In genomic region chr14:26534757-26535479, GRCm38 (mm10) we compare ENCODE assay signal across 8 mouse cellular contexts. TPM values are rescaled to one million over a fixed set of nuclear protein-coding genes. Genes with fewer than 3 reads are reported as not detected.
DNase-seq lines count a peak whose midpoint lies in the region; ATAC-seq and TF ChIP-seq lines count a peak whose summit lies in the region.

Slmap (minus strand) TSS chr14:26534931.

- H3K79me2 ChIP-seq in CH12.LX (replicated peaks; ENCODE audit: control insufficient read depth, extremely low read depth, insufficient read depth, poor library complexity, severe bottlenecking): peaks cover 40% of the 10 kb centered on the region

- peak within 1 kb of the TSS; percentile 84 for H3K27ac ChIP-seq in CH12.LX (ENCODE audit: insufficient read depth, low read depth)
- peak within 1 kb of the TSS; percentile 70; the same call in 1 of the 2 replicates for H3K27ac ChIP-seq in forebrain, embryonic 11.5 days (ENCODE audit: low read depth, low read length)
- peak within 1 kb of the TSS; percentile 92 for H3K27ac ChIP-seq in heart, embryonic 16.5 days (ENCODE audit: low read length)
- H3K27ac ChIP-seq in liver, embryonic 15.5 days (replicated peaks): peak within 1 kb of the TSS; percentile 87
- H3K27ac ChIP-seq in neural tube, embryonic 12.5 days: peak within 1 kb of the TSS; percentile 70; the same call in 1 of the 2 replicates

- no peak for TF ChIP-seq EP300 in CH12.LX (IDR thresholded peaks at IDR 0.05; ENCODE audit: low read length)

- no peaks in the 10 kb centered on the region for H3K27me3 ChIP-seq in CH12.LX (replicated peaks)
- no peaks in the 10 kb centered on the region for H3K27me3 ChIP-seq in forebrain, embryonic 11.5 days (ENCODE audit: control insufficient read depth, insufficient read depth, low read length)
- no peaks in the 10 kb centered on the region for H3K27me3 ChIP-seq in heart, embryonic 16.5 days (ENCODE audit: control insufficient read depth, insufficient read depth, low read length)
- no peaks in the 10 kb centered on the region for H3K27me3 ChIP-seq in liver, embryonic 15.5 days
- H3K27me3 ChIP-seq in neural tube, embryonic 12.5 days (replicated peaks): no peaks in the 10 kb centered on the region

- dilution Hi-C loops in CH12.LX (cut with MboI; ENCODE audit: extremely low pct_ligation_motif_present, extremely low pct_unique_long_range_greater_than_20kb, low sequenced_read_pairs): no loop called here

- H3K9me3 ChIP-seq in CH12.LX (replicated peaks; ENCODE audit: low read length): no peaks in the 10 kb centered on the region
- H3K9me3 ChIP-seq in forebrain, embryonic 11.5 days (ENCODE audit: control insufficient read depth, low read length): no peaks in the 10 kb centered on the region
- no peaks in the 10 kb centered on the region for H3K9me3 ChIP-seq in heart, embryonic 16.5 days (replicated peaks; ENCODE audit: control insufficient read depth, low read length)
- H3K9me3 ChIP-seq in liver, embryonic 15.5 days (replicated peaks): no peaks in the 10 kb centered on the region
- no peaks in the 10 kb centered on the region for H3K9me3 ChIP-seq in neural tube, embryonic 12.5 days

- H3K4me1 ChIP-seq in CH12.LX (ENCODE audit: control insufficient read depth in 1 of 2, insufficient read depth in 2 of 2): peaks cover 0 to 21% of the 10 kb centered on the region in 2 experiments; a peak in 2 of 4 replicates
- peaks cover 3% of the 10 kb centered on the region; the same call in 1 of the 2 replicates for H3K4me1 ChIP-seq in forebrain, embryonic 11.5 days (replicated peaks; ENCODE audit: control insufficient read depth, insufficient read depth, low read length)
- H3K4me1 ChIP-seq in heart, embryonic 16.5 days (ENCODE audit: control insufficient read depth, insufficient read depth, low read length): peaks cover 26% of the 10 kb centered on the region
- peaks cover 42% of the 10 kb centered on the region for H3K4me1 ChIP-seq in liver, embryonic 15.5 days (replicated peaks)
- peaks cover 25% of the 10 kb centered on the region for H3K4me1 ChIP-seq in neural tube, embryonic 12.5 days

- TF ChIP-seq CTCF in CH12.LX (conservative IDR thresholded peaks at IDR 0.05 in 1 of 2, IDR thresholded peaks at IDR 0.05 in 1 of 2; ENCODE audit: low read depth in 2 of 2, low read length in 2 of 2): no peak

- in situ Hi-C loops in CH12.LX (cut with MboI; ENCODE audit: low pct_ligation_motif_present, low pct_unique_long_range_greater_than_20kb, low sequenced_read_pairs): no loop called here

- peaks cover 0 to 6% of the 10 kb centered on the region in 2 experiments for H3K36me3 ChIP-seq in CH12.LX (replicated peaks in 1 of 2; ENCODE audit: control insufficient read depth in 1 of 2, insufficient read depth in 1 of 2, low read length in 1 of 2)
- no peaks in the 10 kb centered on the region for H3K36me3 ChIP-seq in forebrain, embryonic 11.5 days (ENCODE audit: control insufficient read depth, insufficient read depth, low read length)
- no peaks in the 10 kb centered on the region; the same call in 1 of the 2 replicates for H3K36me3 ChIP-seq in heart, embryonic 16.5 days (ENCODE audit: control insufficient read depth, insufficient read depth)
- H3K36me3 ChIP-seq in liver, embryonic 15.5 days (replicated peaks): peaks cover 6% of the 10 kb centered on the region; the same call in 1 of the 2 replicates
- H3K36me3 ChIP-seq in neural tube, embryonic 12.5 days: no peaks in the 10 kb centered on the region

- DNase-seq in CH12.LX (ENCODE audit: extremely low read depth): peak; percentile 100
- peak; percentile 100 for DNase-seq in c-Kit-positive CD71-positive TER-119-negative erythroid progenitor cells, embryonic 14.5 days (ENCODE audit: low read depth)
- DNase-seq in forebrain, embryonic 11.5 days (ENCODE audit: low spot score): peak; percentile 98
- peak; percentile 99 to 100 for DNase-seq in kidney, postnatal 36 days
- DNase-seq in telencephalon, adult 2 months (ENCODE audit: low read depth, low spot score): peak; percentile 98

- WGBS in forebrain, embryonic 11.5 days: 13% methylated on average over 32 of the region's 33 CpGs
- WGBS in heart, embryonic 16.5 days: 12% methylated on average over 32 of the region's 33 CpGs
- 13% methylated on average over 32 of the region's 33 CpGs for WGBS in liver, embryonic 15.5 days (ENCODE audit: insufficient replicate concordance)
- 12% methylated on average over 33 of the region's 33 CpGs for WGBS in neural tube, embryonic 12.5 days

- peak; percentile 96 for ATAC-seq in forebrain, embryonic 11.5 days (replicated peaks; ENCODE audit: low FRiP score)
- ATAC-seq in heart, embryonic 16.5 days (replicated peaks; ENCODE audit: extremely low read depth, insufficient read depth, low FRiP score): peak; percentile 92
- ATAC-seq in liver, embryonic 15.5 days (ENCODE audit: insufficient read depth): peak; percentile 91
- peak; percentile 93 for ATAC-seq in neural tube, embryonic 12.5 days (ENCODE audit: low FRiP score, low read depth)

- TF ChIP-seq POLR2A in CH12.LX (IDR thresholded peaks at IDR 0.05; ENCODE audit: low read depth, low read length): peak; percentile 85

- peak within 1 kb of the TSS; percentile 74 to 100 (median 95) for H3K4me3 ChIP-seq in CH12.LX (replicated peaks in 1 of 3; ENCODE audit: low read depth in 2 of 3, low read length in 2 of 3, poor library complexity in 1 of 3)
- H3K4me3 ChIP-seq in forebrain, embryonic 11.5 days (ENCODE audit: low read depth, low read length): peak within 1 kb of the TSS; percentile 95
- peak within 1 kb of the TSS; percentile 96 for H3K4me3 ChIP-seq in heart, embryonic 16.5 days (ENCODE audit: low read length)
- peak within 1 kb of the TSS; percentile 93 for H3K4me3 ChIP-seq in liver, embryonic 15.5 days (replicated peaks)
- peak within 1 kb of the TSS; percentile 94 for H3K4me3 ChIP-seq in neural tube, embryonic 12.5 days

- peak within 1 kb of the TSS; percentile 96 for H3K9ac ChIP-seq in CH12.LX (ENCODE audit: insufficient read depth, low read depth)
- peak within 1 kb of the TSS; percentile 90 for H3K9ac ChIP-seq in forebrain, embryonic 11.5 days (ENCODE audit: low read length)
- peak within 1 kb of the TSS; percentile 98 for H3K9ac ChIP-seq in heart, embryonic 16.5 days (ENCODE audit: low read length)
- peak within 1 kb of the TSS; percentile 97 for H3K9ac ChIP-seq in liver, embryonic 15.5 days
- H3K9ac ChIP-seq in neural tube, embryonic 12.5 days: peak within 1 kb of the TSS; percentile 92

- H3K4me2 ChIP-seq in CH12.LX (ENCODE audit: insufficient read depth, low read depth, poor library complexity, severe bottlenecking): peak within 1 kb of the TSS; percentile 91
- H3K4me2 ChIP-seq in forebrain, embryonic 11.5 days (ENCODE audit: low read depth, low read length, severe bottlenecking): peak within 1 kb of the TSS; percentile 90
- H3K4me2 ChIP-seq in heart, embryonic 16.5 days (ENCODE audit: low read depth, low read length): peak within 1 kb of the TSS; percentile 92
- peak within 1 kb of the TSS; percentile 96 for H3K4me2 ChIP-seq in liver, embryonic 15.5 days
- peak within 1 kb of the TSS; percentile 95 for H3K4me2 ChIP-seq in neural tube, embryonic 12.5 days (replicated peaks)

- no peak for TF ChIP-seq RAD21 in CH12.LX (IDR thresholded peaks at IDR 0.05; ENCODE audit: low read depth, low read length)

TF ChIP-seq in CH12.LX, 34 proteins besides CTCF, POLR2A, EP300 and RAD21 (continues in another document):
- peak; percentile 36; the same call in 1 of the 2 replicates for TF ChIP-seq MYC (IDR thresholded peaks at IDR 0.05; ENCODE audit: low read depth, low read length)
- TF ChIP-seq IRF4 (IDR thresholded peaks at IDR 0.05; ENCODE audit: low read depth, low read length): no peak; the same call in 1 of the 2 replicates
- peak; percentile 100 for TF ChIP-seq RCOR1 (conservative IDR thresholded peaks at IDR 0.05; ENCODE audit: low read depth, low read length)
- TF ChIP-seq TCF12 (IDR thresholded peaks at IDR 0.05; ENCODE audit: low read depth, low read length): peak; percentile 79
- peak; percentile 97 for TF ChIP-seq USF2 (conservative IDR thresholded peaks at IDR 0.05; ENCODE audit: low read depth, low read length)
- TF ChIP-seq UBTF (IDR thresholded peaks at IDR 0.05; ENCODE audit: low read depth, low read length): no peak
- peak; percentile 77 for TF ChIP-seq ELF1 (IDR thresholded peaks at IDR 0.05; ENCODE audit: low read depth, low read length)
- TF ChIP-seq MXI1 (IDR thresholded peaks at IDR 0.05; ENCODE audit: low read depth, low read length): no peak
- no peak for TF ChIP-seq ETS1 (conservative IDR thresholded peaks at IDR 0.05; ENCODE audit: low read depth, low read length)
- peak; percentile 88 for TF ChIP-seq TBP (conservative IDR thresholded peaks at IDR 0.05; ENCODE audit: low read depth, low read length)
- peak; percentile 46; the same call in 1 of the 2 replicates for TF ChIP-seq MAZ (IDR thresholded peaks at IDR 0.05; ENCODE audit: low read depth, low read length)
- TF ChIP-seq POLR2AphosphoS2 (IDR thresholded peaks at IDR 0.05; ENCODE audit: low read depth, low read length): peak; percentile 28; the same call in 1 of the 2 replicates
- TF ChIP-seq HCFC1 (IDR thresholded peaks at IDR 0.05; ENCODE audit: low read depth, low read length): peak; percentile 99
- TF ChIP-seq BHLHE40 (IDR thresholded peaks at IDR 0.05; ENCODE audit: low read depth, low read length): peak; percentile 98
- peak; percentile 99 for TF ChIP-seq KAT2A (IDR thresholded peaks at IDR 0.05; ENCODE audit: insufficient replicate concordance, low read length)
- peak; percentile 97 for TF ChIP-seq USF1 (IDR thresholded peaks at IDR 0.05; ENCODE audit: low read depth, low read length)
- TF ChIP-seq SIN3A (IDR thresholded peaks at IDR 0.05; ENCODE audit: low read length): peak; percentile 81; the same call in 1 of the 2 replicates
- TF ChIP-seq ZC3H11A (IDR thresholded peaks at IDR 0.05; ENCODE audit: low read depth, low read length): no peak
- TF ChIP-seq GABPA (IDR thresholded peaks at IDR 0.05; ENCODE audit: insufficient replicate concordance, low read depth, low read length): peak; percentile 62; the same call in 1 of the 2 replicates
- TF ChIP-seq NELFE (IDR thresholded peaks at IDR 0.05; ENCODE audit: low read depth, low read length): peak; percentile 72
- TF ChIP-seq MAX (IDR thresholded peaks at IDR 0.05; ENCODE audit: low read length): 0 out of 2 replicates have a peak, but pooled peaks have one; percentile 15
- peak; percentile 94 for TF ChIP-seq NRF1 (IDR thresholded peaks at IDR 0.05; ENCODE audit: low read depth, low read length)

RNA-seq across cellular contexts. Expression of gene Slmap, which starts in this region (rescaled TPM):
- 17.2 and 19.0 TPM in 2 replicates for total RNA-seq in CH12.LX (2012; rRNA removed)
- 51.0 and 54.2 TPM in 2 replicates for total RNA-seq in CH12.LX (2014; rRNA removed)
- 61.0 and 64.0 TPM in 2 replicates for polyA plus RNA-seq in CH12.LX (2012; ENCODE audit: insufficient read length, low read depth)
- polyA plus RNA-seq in forebrain, embryonic 11.5 days (2014; fragmentation: Nextera tagmentation; extraction: Ambion mirVana): 24.9 and 25.5 TPM in 2 replicates
- polyA plus RNA-seq in heart, embryonic 16.5 days (2015; fragmentation: Nextera tagmentation; extraction: Ambion mirVana): 121 and 144 TPM in 2 replicates
- polyA plus RNA-seq in liver, embryonic 15.5 days (2015; fragmentation: Nextera tagmentation; extraction: Ambion mirVana): 8.6 and 9.1 TPM in 2 replicates
- polyA plus RNA-seq in neural tube, embryonic 12.5 days (2016; fragmentation: Nextera tagmentation; extraction: Ambion mirVana): 21.5 and 24.0 TPM in 2 replicates

Comparison
In these comparisons a context has a peak if more than half of its experiments do, and no peak if none do; other contexts are left out.
1. Peak in every context shown above with its lines: DNase-seq, ATAC-seq, H3K4me3 ChIP-seq and H3K27ac ChIP-seq.